Mouse (Mus musculus): Measurements from ENCODE around the gene Suclg2. TPM values are rescaled to one million over a fixed set of nuclear protein-coding genes. Genes with fewer than 3 reads are reported as not detected.

Gene Suclg2
- total RNA-seq, 1 experiment: 42.9 TPM

- in situ Hi-C loops (cut with MboI; ENCODE audit: low sequenced_read_pairs in 2 of 2, unreplicated experiment in 2 of 2): no loop called here
- H3K4me1 ChIP-seq (ENCODE audit: control insufficient read depth in 2 of 2, insufficient read depth in 2 of 2, low read length in 2 of 2, poor library complexity in 1 of 2): peaks cover 5 to 15% of the 10 kb centered on the region in 2 experiments; a peak in 2 of 4 replicates
- H3K27ac ChIP-seq (ENCODE audit: insufficient read depth, low read depth, low read length, poor library complexity, severe bottlenecking): no peak overlapping the region
- TF ChIP-seq ZC3H11A (IDR thresholded peaks at IDR 0.05; ENCODE audit: borderline replicate concordance, low read depth, low read length) (no peak), HCFC1 (IDR thresholded peaks at IDR 0.05; ENCODE audit: borderline replicate concordance, insufficient read depth, low read length) (no peak), ZNF384 (IDR thresholded peaks at IDR 0.05; ENCODE audit: low read depth, low read length) (no peak), MAFK (IDR thresholded peaks at IDR 0.05; ENCODE audit: insufficient read depth, low read depth, low read length) (no peak), CHD2 (IDR thresholded peaks at IDR 0.05; ENCODE audit: low read depth, low read length) (no peak)
- no peak for DNase-seq (ENCODE audit: low read depth, low spot score)
- H3K36me3 ChIP-seq (ENCODE audit: control insufficient read depth, insufficient read depth, low read length, poor library complexity, severe bottlenecking): peaks cover 2% of the 10 kb centered on the region; the same call in 1 of the 2 replicates
- no peaks in the 10 kb centered on the region for H3K9me3 ChIP-seq (ENCODE audit: control insufficient read depth, insufficient read depth, low read depth, low read length)
- no peak overlapping the region for H3K9ac ChIP-seq (ENCODE audit: insufficient read depth, low read depth, low read length, poor library complexity, severe bottlenecking)
- no peak overlapping the region for H3K4me3 ChIP-seq (ENCODE audit: insufficient read depth in 1 of 2, low read depth in 1 of 2, low read length in 2 of 2, poor library complexity in 1 of 2, severe bottlenecking in 1 of 2)
Measured at GRCm38 (mm10) chr6:95700191-95700590, 18.4 kb downstream of the Suclg2 start.

GRCm38 (mm10) chr6:95699326-95699725, 19.3 kb downstream of the Suclg2 start:
- no peak for DNase-seq (ENCODE audit: low read depth, low spot score)
- Histone ChIP-seq H3K9me3 (ENCODE audit: control insufficient read depth, insufficient read depth, low read depth, low read length) (no peaks in the 10 kb centered on the region), H3K9ac (ENCODE audit: insufficient read depth, low read depth, low read length, poor library complexity, severe bottlenecking) (no peak overlapping the region), H3K27ac (ENCODE audit: insufficient read depth, low read depth, low read length, poor library complexity, severe bottlenecking) (no peak overlapping the region), H3K36me3 (ENCODE audit: control insufficient read depth, insufficient read depth, low read length, poor library complexity, severe bottlenecking) (peaks cover 2% of the 10 kb centered on the region; the same call in 1 of the 2 replicates), H3K4me1 (ENCODE audit: control insufficient read depth in 2 of 2, insufficient read depth in 2 of 2, low read length in 2 of 2, poor library complexity in 1 of 2) (peaks cover 3 to 17% of the 10 kb centered on the region in 2 experiments; a peak in 2 of 4 replicates), H3K4me3 (ENCODE audit: insufficient read depth in 1 of 2, low read depth in 1 of 2, low read length in 2 of 2, poor library complexity in 1 of 2, severe bottlenecking in 1 of 2) (no peak overlapping the region)
- in situ Hi-C loops (cut with MboI; ENCODE audit: low sequenced_read_pairs in 2 of 2, unreplicated experiment in 2 of 2): no loop called here
- TF ChIP-seq ZNF384 (IDR thresholded peaks at IDR 0.05; ENCODE audit: low read depth, low read length) (no peak), HCFC1 (IDR thresholded peaks at IDR 0.05; ENCODE audit: borderline replicate concordance, insufficient read depth, low read length) (no peak)

GRCm38 (mm10) chr6:95698536-95699162, 20.0 kb downstream of the Suclg2 start:
- Histone ChIP-seq H3K27ac (ENCODE audit: insufficient read depth, low read depth, low read length, poor library complexity, severe bottlenecking) (no peak overlapping the region), H3K4me3 (ENCODE audit: insufficient read depth in 1 of 2, low read depth in 1 of 2, low read length in 2 of 2, poor library complexity in 1 of 2, severe bottlenecking in 1 of 2) (no peak overlapping the region), H3K9me3 (ENCODE audit: control insufficient read depth, insufficient read depth, low read depth, low read length) (no peaks in the 10 kb centered on the region), H3K9ac (ENCODE audit: insufficient read depth, low read depth, low read length, poor library complexity, severe bottlenecking) (no peak overlapping the region), H3K36me3 (ENCODE audit: control insufficient read depth, insufficient read depth, low read length, poor library complexity, severe bottlenecking) (peaks cover 2% of the 10 kb centered on the region; the same call in 1 of the 2 replicates), H3K4me1 (ENCODE audit: control insufficient read depth in 2 of 2, insufficient read depth in 2 of 2, low read length in 2 of 2, poor library complexity in 1 of 2) (peaks cover 3 to 17% of the 10 kb centered on the region in 2 experiments; a peak in 2 of 4 replicates)
- TF ChIP-seq ZC3H11A (IDR thresholded peaks at IDR 0.05; ENCODE audit: borderline replicate concordance, low read depth, low read length) (no peak), HCFC1 (IDR thresholded peaks at IDR 0.05; ENCODE audit: borderline replicate concordance, insufficient read depth, low read length) (no peak), CHD2 (IDR thresholded peaks at IDR 0.05; ENCODE audit: low read depth, low read length) (no peak), MAFK (IDR thresholded peaks at IDR 0.05; ENCODE audit: insufficient read depth, low read depth, low read length) (no peak), ZNF384 (IDR thresholded peaks at IDR 0.05; ENCODE audit: low read depth, low read length) (no peak)
- DNase-seq (ENCODE audit: low read depth, low spot score): no peak
- in situ Hi-C loops (cut with MboI; ENCODE audit: low sequenced_read_pairs in 2 of 2, unreplicated experiment in 2 of 2): no loop called here

GRCm38 (mm10) chr6:95694910-95695309, 23.7 kb downstream of the Suclg2 start:
- H3K36me3 ChIP-seq (ENCODE audit: control insufficient read depth, insufficient read depth, low read length, poor library complexity, severe bottlenecking): 0 out of 2 replicates have a peak, but pooled peaks cover 2% of the 10 kb centered on the region
- no peak overlapping the region for H3K4me3 ChIP-seq (ENCODE audit: insufficient read depth in 1 of 2, low read depth in 1 of 2, low read length in 2 of 2, poor library complexity in 1 of 2, severe bottlenecking in 1 of 2)
- TF ChIP-seq CHD2 (IDR thresholded peaks at IDR 0.05; ENCODE audit: low read depth, low read length) (no peak), HCFC1 (IDR thresholded peaks at IDR 0.05; ENCODE audit: borderline replicate concordance, insufficient read depth, low read length) (no peak), MAFK (IDR thresholded peaks at IDR 0.05; ENCODE audit: insufficient read depth, low read depth, low read length) (no peak)
- DNase-seq (ENCODE audit: low read depth, low spot score): no peak
- peaks cover 3 to 20% of the 10 kb centered on the region in 2 experiments for H3K4me1 ChIP-seq (ENCODE audit: control insufficient read depth in 2 of 2, insufficient read depth in 2 of 2, low read length in 2 of 2, poor library complexity in 1 of 2)
- no peaks in the 10 kb centered on the region for H3K9me3 ChIP-seq (ENCODE audit: control insufficient read depth, insufficient read depth, low read depth, low read length)
- no peak overlapping the region for H3K27ac ChIP-seq (ENCODE audit: insufficient read depth, low read depth, low read length, poor library complexity, severe bottlenecking)
- no peak overlapping the region for H3K9ac ChIP-seq (ENCODE audit: insufficient read depth, low read depth, low read length, poor library complexity, severe bottlenecking)
- in situ Hi-C loops (cut with MboI; ENCODE audit: low sequenced_read_pairs in 2 of 2, unreplicated experiment in 2 of 2): no loop called here

GRCm38 (mm10) chr6:95685242-95685641, 33.4 kb downstream of the Suclg2 start:
- DNase-seq (ENCODE audit: low read depth, low spot score): no peak
- Histone ChIP-seq H3K9me3 (ENCODE audit: control insufficient read depth, insufficient read depth, low read depth, low read length) (no peaks in the 10 kb centered on the region), H3K4me3 (ENCODE audit: insufficient read depth in 1 of 2, low read depth in 1 of 2, low read length in 2 of 2, poor library complexity in 1 of 2, severe bottlenecking in 1 of 2) (no peak overlapping the region), H3K4me1 (ENCODE audit: control insufficient read depth in 2 of 2, insufficient read depth in 2 of 2, low read length in 2 of 2, poor library complexity in 1 of 2) (no peaks in the 10 kb centered on the region), H3K36me3 (ENCODE audit: control insufficient read depth, insufficient read depth, low read length, poor library complexity, severe bottlenecking) (no peaks in the 10 kb centered on the region), H3K27ac (ENCODE audit: insufficient read depth, low read depth, low read length, poor library complexity, severe bottlenecking) (no peak overlapping the region), H3K9ac (ENCODE audit: insufficient read depth, low read depth, low read length, poor library complexity, severe bottlenecking) (no peak overlapping the region)
- TF ChIP-seq CHD2 (IDR thresholded peaks at IDR 0.05; ENCODE audit: low read depth, low read length) (no peak), ZNF384 (IDR thresholded peaks at IDR 0.05; ENCODE audit: low read depth, low read length) (no peak), ZC3H11A (IDR thresholded peaks at IDR 0.05; ENCODE audit: borderline replicate concordance, low read depth, low read length) (no peak), HCFC1 (IDR thresholded peaks at IDR 0.05; ENCODE audit: borderline replicate concordance, insufficient read depth, low read length) (no peak), MAFK (IDR thresholded peaks at IDR 0.05; ENCODE audit: insufficient read depth, low read depth, low read length) (no peak)
- in situ Hi-C loops (cut with MboI; ENCODE audit: low sequenced_read_pairs in 2 of 2, unreplicated experiment in 2 of 2): no loop called here

Data from ES-E14 (cell line).